Mouse (Mus musculus): ENCODE data around the gene Gm8104.
"Not testable (repeated sequence)": the region's sequence is repeated elsewhere in the genome, so short reads cannot be mapped to it uniquely, and the experiment has no call there.

The Gm8104 gene

GRCm38 (mm10) chr14:43100301-43100700 lies at the start of gene Gm8104:
Gm8104 (plus strand) TSS chr14:43100601.
- DNase-seq (ENCODE audit: low read depth, low spot score): not testable (repeated sequence)

DNA sequence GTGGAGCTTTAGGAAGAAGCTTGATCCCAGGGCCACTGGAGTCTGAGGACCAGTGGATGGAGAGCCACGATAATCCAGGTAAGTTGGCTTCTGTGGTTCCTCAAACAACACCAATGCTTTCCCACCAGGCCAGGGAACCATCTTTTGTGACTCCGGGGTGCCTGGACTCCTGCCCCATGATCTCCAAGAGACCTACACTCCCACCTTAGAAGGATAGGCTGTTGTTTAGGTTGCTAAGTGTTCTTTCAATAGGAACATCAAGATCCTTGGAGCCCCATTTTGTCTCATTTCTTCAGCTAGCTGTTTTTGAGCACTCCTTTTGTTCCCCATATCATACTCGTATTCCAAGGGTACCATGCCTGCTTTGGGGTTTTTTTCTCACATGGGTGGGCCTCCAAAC lies 42.3 kb upstream of the Gm8104 start:
- DNase-seq (ENCODE audit: low read depth, low spot score): not testable (repeated sequence)

GRCm38 (mm10) chr14:43060179-43060578 lies 40.2 kb upstream of the Gm8104 start:
- not testable (repeated sequence) for DNase-seq (ENCODE audit: low read depth, low spot score)

DNA sequence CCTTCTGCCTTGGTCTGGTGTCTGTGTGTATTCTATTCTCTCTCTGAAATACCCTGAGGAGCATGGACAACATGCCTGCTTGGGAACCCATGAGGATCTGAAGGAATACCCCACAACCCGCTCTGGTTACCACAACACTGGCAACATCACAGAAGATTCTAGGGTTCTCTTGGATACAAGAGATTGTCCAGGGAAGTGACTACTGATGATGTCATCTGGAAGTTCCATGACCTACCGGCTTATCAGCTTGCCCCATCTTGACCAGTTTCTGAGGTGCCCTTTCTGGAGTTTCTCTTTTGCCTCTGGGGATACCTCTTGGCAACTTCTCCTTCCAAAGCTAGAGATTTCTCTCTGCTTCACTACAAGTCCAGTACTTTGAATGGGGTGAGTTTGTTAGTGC lies 23.9 kb upstream of the Gm8104 start, which contains the start of gene Gm8094:
Gene Gm8094, minus strand, starts transcription at position 101 of the 400 bp plus-strand sequence.
- DNase-seq (ENCODE audit: low read depth, low spot score): not testable (repeated sequence)

DNA sequence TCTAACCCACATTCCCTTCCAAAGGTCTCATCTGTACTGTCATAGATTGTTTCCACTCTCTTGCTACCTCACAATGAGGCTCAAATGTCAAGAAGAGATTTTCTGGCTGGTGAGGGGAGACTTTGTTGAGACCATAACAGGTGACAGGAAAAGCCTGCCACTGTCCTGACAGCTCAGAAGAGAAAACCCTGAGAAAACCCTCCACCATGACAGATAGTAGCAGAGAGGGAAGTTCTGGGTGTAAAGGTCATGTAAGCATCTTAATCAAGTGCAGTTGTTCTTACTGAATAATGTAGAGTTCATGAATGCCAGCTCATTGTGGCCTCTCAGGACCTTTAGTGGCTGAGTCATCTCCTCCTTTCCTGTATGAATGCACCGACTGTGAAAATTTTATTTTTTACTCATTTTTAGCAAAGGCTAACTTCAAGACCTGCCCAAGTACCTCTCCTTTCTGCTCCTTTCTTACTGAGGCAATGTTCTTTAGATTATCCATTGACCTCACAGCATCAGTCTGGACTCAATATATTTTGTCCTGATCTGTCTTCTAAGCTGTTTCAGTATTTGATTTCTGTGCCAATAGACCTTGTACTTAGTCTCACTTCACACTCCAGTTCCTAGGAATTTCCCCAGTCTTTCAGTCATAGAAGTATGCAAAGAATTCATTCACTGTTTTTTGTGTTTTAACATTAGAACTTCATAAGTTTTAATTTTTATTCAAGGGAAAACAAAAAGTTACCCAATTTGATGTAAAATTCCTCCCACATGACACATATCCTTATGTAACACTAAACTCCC lies 15.3 kb upstream of the Gm8104 start:
- DNase-seq (ENCODE audit: low read depth, low spot score): not testable (repeated sequence)

DNA sequence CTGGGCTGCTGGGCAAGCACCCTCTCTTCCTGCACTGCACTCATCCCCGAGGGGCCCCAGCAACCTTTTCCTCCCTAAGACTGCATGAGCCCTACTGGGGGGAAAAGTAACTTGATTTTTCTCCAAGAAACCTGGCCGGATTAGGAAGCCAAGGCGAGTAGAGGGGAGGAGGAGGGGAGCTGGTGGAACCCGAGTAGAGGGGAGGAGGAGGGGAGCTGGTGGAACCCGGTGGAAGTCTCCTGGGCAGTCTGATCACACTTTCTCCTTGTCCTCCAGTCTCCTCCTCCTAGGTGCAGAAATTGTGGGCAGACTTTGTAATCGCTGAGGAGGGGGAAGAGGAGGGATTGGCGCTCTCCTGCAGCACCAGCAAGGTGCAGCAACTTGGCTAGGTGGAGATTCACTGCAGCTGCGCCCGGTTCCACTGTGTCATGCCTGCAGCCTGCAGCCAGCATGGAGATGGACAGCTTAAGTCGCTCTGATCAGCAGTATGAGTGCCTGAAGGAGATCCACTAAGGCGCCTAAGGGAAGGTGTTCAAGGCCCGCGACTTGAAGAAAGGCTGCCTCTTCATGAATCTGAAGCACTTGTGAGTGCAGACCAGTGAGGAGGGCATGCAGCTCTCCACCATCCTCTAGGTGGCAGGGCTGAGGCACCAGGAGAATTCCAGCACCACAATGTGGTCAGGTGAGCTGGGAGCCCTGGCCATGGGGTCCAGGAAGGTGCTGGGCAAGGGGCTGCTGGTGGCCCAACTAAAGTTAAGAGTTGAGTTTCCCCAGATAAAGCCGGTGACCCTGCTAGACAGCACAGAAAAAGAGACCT lies 11.1 kb upstream of the Gm8104 start:
- DNase-seq (ENCODE audit: low read depth, low spot score): not testable (repeated sequence)

DNA sequence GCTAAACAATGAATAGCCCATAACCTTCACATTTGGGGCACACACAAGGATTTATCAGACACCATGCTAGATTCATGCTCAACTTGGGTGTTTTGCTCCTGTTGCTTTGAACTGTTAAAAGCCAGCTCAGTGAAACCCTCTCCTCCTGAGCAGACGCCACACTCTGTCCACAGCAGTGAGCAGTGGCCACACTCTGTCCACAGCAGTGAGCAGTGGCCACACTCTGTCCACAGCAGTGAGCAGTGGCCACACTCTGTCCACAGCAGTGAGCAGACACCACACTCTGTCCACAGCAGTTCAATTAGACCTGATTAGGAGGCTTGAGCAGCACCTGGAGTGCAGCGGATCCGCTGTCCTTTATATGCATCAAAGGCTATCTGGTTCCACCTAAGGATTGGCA lies 19.3 kb downstream of the Gm8104 start:
- not testable (repeated sequence) for DNase-seq (ENCODE audit: low read depth, low spot score)

GRCm38 (mm10) chr14:43126286-43126685 lies 25.9 kb downstream of the Gm8104 start:
- not testable (repeated sequence) for DNase-seq (ENCODE audit: low read depth, low spot score)

Measured in retina, postnatal 7 days (tissue).